Mouse (Mus musculus) intestine, postnatal 0 days (tissue): ENCODE data around the gene Gpr88. TPM values are rescaled to one million over a fixed set of nuclear protein-coding genes. Genes with fewer than 3 reads are reported as not detected.
"Not testable (repeated sequence)": the region's sequence is repeated elsewhere in the genome, so short reads cannot be mapped to it uniquely, and the experiment has no call there.

ENCODE experiments used
- ATAC-seq: fragments of 200-750 bp; cut with Nextera tagmentation; 2 replicates; pipeline ENCODE4 v1.8.0; 2017; ENCODE audit warnings: mild to moderate bottlenecking, moderate TSS enrichment, moderate library complexity
- H3K27ac ChIP-seq: fragments of 300-500 bp; sonication (generic); 2 replicates; pipeline ENCODE4 v1.5.1; 2014; ENCODE audit warnings: mild to moderate bottlenecking, low read depth, low read length, moderate library complexity
- H3K27me3 ChIP-seq: fragments of 300-500 bp; sonication (generic); replicated peaks from 2 replicates; pipeline ENCODE4 v1.6.1; 2014; ENCODE audit warnings: low read length, mixed read lengths; ENCODE audit not compliant: control insufficient read depth, insufficient read depth
- H3K36me3 ChIP-seq: fragments of 300-500 bp; sonication (generic); 2 replicates; pipeline ENCODE4 v1.6.1; 2014; ENCODE audit warnings: mild to moderate bottlenecking, moderate library complexity; ENCODE audit not compliant: control insufficient read depth, insufficient read depth
- H3K4me1 ChIP-seq: fragments of 300-500 bp; sonication (generic); replicated peaks from 2 replicates; pipeline ENCODE4 v1.6.1; 2014; ENCODE audit warnings: antibody characterized with exemption, low read length, mixed read lengths; ENCODE audit not compliant: control insufficient read depth, insufficient read depth
- H3K4me2 ChIP-seq: fragments of 300-500 bp; sonication (generic); replicated peaks from 2 replicates; pipeline ENCODE4 v1.6.1; 2014; ENCODE audit warnings: low read depth, mild to moderate bottlenecking, moderate library complexity
- H3K4me3 ChIP-seq: fragments of 300-500 bp; sonication (generic); 2 replicates; pipeline ENCODE4 v1.5.1; 2014; ENCODE audit warnings: low read depth, low read length
- H3K9ac ChIP-seq: fragments of 300-500 bp; sonication (generic); 2 replicates; pipeline ENCODE4 v1.6.1; 2014; ENCODE audit warnings: mild to moderate bottlenecking, low read depth, low read length
- H3K9me3 ChIP-seq: fragments of 300-500 bp; sonication (generic); 2 replicates; pipeline ENCODE4 v1.6.1; 2016; ENCODE audit warnings: mixed run types; ENCODE audit not compliant: control insufficient read depth
- CTCF ChIP-seq: sonication (generic); IDR thresholded peaks from 2 replicates; pipeline ENCODE4 v1.5.1; 2016; ENCODE audit warnings: low read depth, mild to moderate bottlenecking, control low read depth, antibody characterized with exemption, moderate library complexity
- WGBS: fragments of 180-500 bp; shearing (Covaris S2); extraction: QIAGEN DNeasy Blood & Tissue Kit; methylation state at CpG from one replicate; pipeline ENCODE4 v1.1.7; 2014; 5-methylcytosine and 5-hydroxymethylcytosine counted together
- polyA plus RNA-seq: library from polyadenylated mRNA; unstranded; fragments of >200 nt; fragmentation: Nextera tagmentation; extraction: Ambion mirVana; gene quantifications from 2 replicates; pipeline ENCODE4 v1.2.1, GENCODE M21; 2015

The Gpr88 gene
- polyA plus RNA-seq, 1 experiment from 2014 or later, result 1.0 TPM

DNA sequence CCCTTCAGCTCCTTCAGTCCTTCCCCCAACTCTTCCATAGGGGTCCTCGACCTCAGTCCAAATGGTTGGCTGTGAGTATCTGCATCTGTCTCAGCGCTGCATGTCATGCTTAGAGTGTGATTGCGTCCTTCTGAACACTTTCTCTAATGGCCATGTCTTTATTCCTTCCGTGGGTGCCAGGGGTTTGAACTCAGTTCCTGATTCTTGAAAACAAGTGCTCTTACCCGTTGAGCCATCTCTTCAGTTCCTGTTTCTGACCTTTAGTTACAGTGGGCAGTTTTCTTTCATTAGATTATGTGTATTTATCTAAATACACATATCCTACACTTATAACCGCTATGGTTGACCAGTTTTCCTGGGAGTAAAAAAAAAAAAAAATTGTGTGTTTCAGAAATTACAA lies 26.4 kb downstream of the Gpr88 start:
- Histone ChIP-seq H3K9ac (no peak overlapping the region), H3K4me2 (no peak overlapping the region), H3K27ac (no peak overlapping the region), H3K4me3 (no peak overlapping the region), H3K9me3 (no peaks in the 10 kb centered on the region), H3K4me1 (no peaks in the 10 kb centered on the region), H3K27me3 (no peaks in the 10 kb centered on the region), H3K36me3 (no peaks in the 10 kb centered on the region)
- no peak for TF ChIP-seq CTCF
- 86% methylated on average over 6 of the region's 6 CpGs for WGBS
- no peak for ATAC-seq

DNA sequence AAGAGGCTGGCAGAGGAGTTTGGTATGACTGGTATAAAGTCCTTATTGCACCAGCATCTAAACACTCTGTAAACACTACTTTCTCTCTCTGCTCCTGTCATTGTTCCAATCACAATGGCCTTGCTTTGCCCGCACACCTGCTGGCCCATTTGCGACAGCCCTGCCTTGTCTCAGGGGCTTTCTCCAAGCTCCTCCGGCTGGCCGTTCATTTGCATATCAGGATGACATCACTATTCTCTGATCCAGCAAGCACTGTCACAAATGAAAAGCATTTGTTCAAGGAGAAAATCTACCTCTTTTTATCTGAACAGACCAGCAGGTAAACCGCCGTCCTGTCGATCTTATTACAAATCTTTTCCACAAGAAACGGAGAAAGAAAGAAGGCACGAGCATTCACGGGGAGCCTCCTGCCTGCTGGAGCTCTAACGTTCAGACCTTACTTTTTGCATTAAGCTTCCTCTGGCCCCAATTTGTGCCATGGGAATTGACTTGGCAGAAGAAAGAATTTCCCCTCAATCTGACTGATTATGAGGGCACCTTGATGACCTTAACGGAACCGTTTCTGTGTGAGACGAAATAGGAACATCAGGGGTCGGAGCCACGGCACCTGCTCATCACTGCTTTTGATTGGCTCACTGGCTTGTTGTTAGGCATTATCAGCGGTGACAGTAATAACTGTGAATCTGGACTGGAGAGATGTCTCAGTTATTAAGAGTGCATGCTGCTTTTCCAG lies 30.6 kb downstream of the Gpr88 start:
- H3K27me3 ChIP-seq, result no peaks in the 10 kb centered on the region
- H3K36me3 ChIP-seq, result no peaks in the 10 kb centered on the region
- H3K4me3 ChIP-seq, result no peak overlapping the region
- H3K4me2 ChIP-seq, result no peak overlapping the region
- WGBS, result 38% methylated on average over 17 of the region's 17 CpGs
- peaks cover 6% of the 10 kb centered on the region; the same call in 1 of the 2 replicates for H3K4me1 ChIP-seq
- no peak overlapping the region for H3K9ac ChIP-seq
- no peak for TF ChIP-seq CTCF
- H3K27ac ChIP-seq, result no peak overlapping the region
- H3K9me3 ChIP-seq, result no peaks in the 10 kb centered on the region
- no peak for ATAC-seq

DNA sequence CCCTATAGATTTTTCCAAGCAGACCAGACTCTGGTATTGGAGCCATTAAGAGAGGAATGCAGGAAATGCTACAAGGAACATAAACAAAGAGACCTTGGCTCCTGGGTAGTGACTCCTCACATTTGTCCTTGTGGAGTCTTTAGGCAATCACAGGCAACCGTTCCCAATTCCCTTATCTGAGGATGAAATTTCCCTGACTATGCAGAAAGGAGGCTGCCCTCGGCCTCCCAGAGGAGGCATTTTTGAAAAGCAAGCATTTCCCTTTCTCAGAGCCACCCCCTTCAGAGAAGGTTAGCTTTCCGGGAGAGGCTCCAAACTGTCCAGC lies 31.7 kb downstream of the Gpr88 start:
- ATAC-seq, result no peak
- Histone ChIP-seq H3K27me3 (no peaks in the 10 kb centered on the region), H3K36me3 (no peaks in the 10 kb centered on the region), H3K27ac (no peak overlapping the region), H3K9me3 (no peaks in the 10 kb centered on the region), H3K9ac (no peak overlapping the region), H3K4me3 (no peak overlapping the region), H3K4me1 (peaks cover 6% of the 10 kb centered on the region; the same call in 1 of the 2 replicates), H3K4me2 (no peak overlapping the region)
- 37% methylated on average over 3 of the region's 3 CpGs for WGBS
- TF ChIP-seq CTCF, result no peak

DNA sequence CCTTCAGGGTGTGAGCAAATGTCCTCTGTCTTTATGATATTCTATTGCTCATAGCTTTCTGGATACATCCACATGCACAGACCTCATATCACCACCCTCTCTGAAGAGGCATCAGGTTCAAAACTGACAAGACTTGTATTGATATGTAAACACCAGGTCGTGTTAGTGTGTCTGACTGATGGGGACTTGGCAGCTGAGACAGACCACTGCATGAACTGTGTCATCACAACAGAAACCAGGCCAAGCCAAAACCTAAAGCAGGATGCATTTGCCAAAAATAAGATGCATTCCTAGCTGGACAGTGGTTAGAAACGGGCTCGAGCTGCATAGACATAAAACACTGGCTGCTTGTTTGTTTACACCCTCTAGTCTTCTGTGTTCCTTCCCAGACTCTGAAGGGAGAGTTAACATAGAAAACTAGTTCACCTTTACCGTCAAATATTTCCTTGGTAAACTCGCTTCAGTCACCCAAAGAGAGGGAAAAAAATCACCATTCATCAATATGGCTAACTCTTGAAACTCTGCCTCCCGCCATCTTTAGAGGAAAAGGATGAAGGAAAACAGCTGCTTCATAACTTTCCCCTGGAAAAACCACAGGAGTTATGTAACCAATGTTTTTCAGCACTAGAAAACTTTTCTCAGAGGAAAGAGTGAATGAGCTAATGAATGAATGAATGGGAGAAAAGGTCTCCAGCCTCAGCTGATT lies 32.2 kb downstream of the Gpr88 start:
- WGBS, result 45% methylated on average over 6 of the region's 6 CpGs
- TF ChIP-seq CTCF, result no peak
- no peak for ATAC-seq

DNA sequence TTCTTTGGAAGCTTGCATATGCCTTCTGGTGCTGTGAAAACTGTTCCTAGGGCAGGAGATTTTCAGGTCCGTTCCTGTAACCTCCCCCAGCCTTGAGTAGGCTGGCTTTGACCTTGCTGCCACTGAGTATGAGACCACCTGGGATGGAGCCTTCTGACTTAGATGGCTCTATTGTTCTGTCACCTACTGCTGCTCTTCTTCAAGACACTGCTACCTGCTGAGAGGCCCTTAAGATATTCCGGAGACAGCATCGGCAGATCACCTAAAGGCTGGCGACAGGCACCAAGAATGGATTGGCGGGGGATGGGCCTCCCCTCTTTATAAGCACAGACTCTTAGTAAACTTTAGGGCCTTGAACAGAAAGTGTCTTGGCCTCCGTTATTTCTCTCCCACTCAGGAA lies 35.9 kb downstream of the Gpr88 start:
- 73% methylated on average over 6 of the region's 6 CpGs for WGBS
- not testable (repeated sequence) for H3K27ac ChIP-seq, H3K9ac ChIP-seq, H3K4me3 ChIP-seq, H3K4me1 ChIP-seq, H3K27me3 ChIP-seq, H3K36me3 ChIP-seq, H3K4me2 ChIP-seq, H3K9me3 ChIP-seq, ATAC-seq

More for the DNA sequence above, 32.2 kb downstream of the Gpr88 start:
- H3K4me2 ChIP-seq, result no peak overlapping the region
- H3K27ac ChIP-seq, result no peak overlapping the region
- no peaks in the 10 kb centered on the region for H3K27me3 ChIP-seq
- no peak overlapping the region for H3K9ac ChIP-seq
- no peaks in the 10 kb centered on the region for H3K9me3 ChIP-seq
- H3K4me3 ChIP-seq, result no peak overlapping the region
- H3K36me3 ChIP-seq, result no peaks in the 10 kb centered on the region
- peaks cover 6% of the 10 kb centered on the region; the same call in 1 of the 2 replicates for H3K4me1 ChIP-seq

DNA sequence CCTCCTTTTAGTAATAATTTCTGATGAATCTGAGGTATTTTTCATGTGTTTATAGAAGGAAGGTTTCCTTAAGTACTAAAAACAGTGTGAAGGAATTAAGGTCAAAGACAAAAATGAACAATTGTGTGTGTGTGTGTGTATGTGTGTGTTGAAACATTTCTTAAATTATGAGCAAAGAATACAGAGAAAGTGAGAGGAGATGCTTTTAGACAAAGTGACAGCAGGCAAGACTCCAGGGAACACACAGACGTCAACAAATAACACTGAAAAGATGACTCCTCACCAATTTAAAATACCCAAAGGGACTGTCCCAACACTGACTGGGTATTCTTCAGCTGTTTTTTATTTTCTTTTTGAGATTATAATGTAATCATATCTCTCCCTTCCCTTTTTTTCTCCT lies 37.0 kb downstream of the Gpr88 start:
- no peak overlapping the region for H3K9ac ChIP-seq
- H3K27me3 ChIP-seq, result no peaks in the 10 kb centered on the region
- no peaks in the 10 kb centered on the region for H3K36me3 ChIP-seq
- no peaks in the 10 kb centered on the region for H3K9me3 ChIP-seq
- H3K4me1 ChIP-seq, result peaks cover 2% of the 10 kb centered on the region; the same call in 1 of the 2 replicates
- no peak overlapping the region for H3K4me2 ChIP-seq
- WGBS, result 76% methylated on average over 1 of the region's 1 CpGs
- TF ChIP-seq CTCF, result no peak
- H3K27ac ChIP-seq, result no peak overlapping the region
- H3K4me3 ChIP-seq, result no peak overlapping the region
- no peak for ATAC-seq
